Mouse (Mus musculus) adipocyte (in vitro differentiated cells): Measurements from ENCODE around the gene Fam19a1.

ENCODE experiments used
- DNase-seq: peaks from one replicate; pipeline ENCODE4 v3.0.0-alpha.2; 2016; ENCODE audit warnings: low spot score

Fam19a1 gene

DNA sequence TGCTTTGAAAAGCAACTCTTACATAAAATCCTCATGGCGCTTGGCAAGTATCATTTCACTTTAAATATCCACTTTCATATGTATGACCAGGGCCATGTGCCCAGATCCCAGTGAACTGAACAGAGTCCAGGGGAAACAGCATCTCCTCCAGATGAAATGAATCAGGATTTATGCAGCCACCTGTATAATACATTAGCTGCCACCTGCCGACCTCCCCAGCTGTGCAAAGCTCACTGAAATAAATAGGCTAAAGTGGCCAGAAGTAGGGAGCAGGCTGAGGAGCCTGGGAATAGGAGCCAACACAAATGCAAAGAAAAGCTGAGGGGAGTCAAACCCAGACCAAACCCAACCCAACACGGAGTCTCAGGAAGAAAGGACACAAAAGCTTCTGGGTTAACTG lies 324.9 kb downstream of the Fam19a1 start:
- no peak for DNase-seq

DNA sequence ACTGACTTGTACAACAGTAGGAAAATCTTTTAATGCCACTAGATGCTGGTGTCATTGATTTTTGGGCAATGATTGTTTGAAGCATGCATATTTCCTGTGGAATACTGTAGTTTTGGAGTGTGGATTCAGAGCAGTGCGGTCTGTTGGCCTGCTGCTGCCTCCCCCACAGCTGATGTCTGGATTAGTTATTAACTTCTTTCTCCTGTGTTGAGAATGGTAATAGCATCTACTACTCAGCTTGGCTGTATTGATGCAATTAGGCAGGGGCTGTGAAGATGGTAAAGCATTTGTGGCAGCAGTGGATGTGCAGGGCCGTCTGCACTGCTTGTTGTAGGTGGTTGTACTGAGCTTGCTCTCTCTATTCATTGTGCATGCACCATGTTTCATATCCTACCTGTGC lies 326.5 kb downstream of the Fam19a1 start:
- DNase-seq, result no peak

DNA sequence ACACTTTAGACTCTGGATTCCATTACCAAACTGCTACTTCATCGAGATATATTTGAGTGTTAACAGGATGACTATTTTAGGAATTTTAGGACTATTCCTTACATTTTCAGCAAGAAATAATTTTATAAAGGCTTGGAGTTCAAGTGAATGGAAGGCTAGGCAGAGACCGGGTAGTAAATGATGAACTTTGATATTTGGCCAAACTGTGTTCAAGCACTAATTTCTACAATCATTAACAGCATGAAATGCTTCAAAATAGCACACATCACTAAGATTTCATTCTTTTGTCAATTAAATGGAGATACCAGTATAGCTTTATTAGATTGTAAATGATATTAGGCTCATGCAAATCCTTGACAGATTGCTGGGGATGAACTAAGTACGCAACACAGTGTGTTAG lies 329.0 kb downstream of the Fam19a1 start:
- no peak for DNase-seq

DNA sequence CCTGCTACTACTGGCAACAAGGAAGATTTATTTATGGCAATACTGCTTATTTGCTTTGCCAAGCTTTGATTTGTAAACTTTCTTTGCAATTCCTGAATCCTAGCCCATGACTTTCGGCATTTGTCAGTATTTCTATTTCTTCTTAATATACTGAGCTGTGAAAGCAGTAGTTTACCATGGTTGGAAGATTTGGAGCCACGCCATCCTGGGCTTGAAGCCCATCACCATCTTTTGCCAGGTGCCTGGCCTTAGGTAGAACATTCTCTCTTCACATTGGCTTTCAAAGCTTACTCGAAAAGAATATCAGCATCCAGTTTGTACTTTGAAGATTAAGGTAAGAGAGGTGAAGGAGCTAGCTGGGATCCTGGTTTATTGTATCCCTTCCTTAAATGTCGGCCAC lies 334.5 kb downstream of the Fam19a1 start:
- DNase-seq, result no peak

DNA sequence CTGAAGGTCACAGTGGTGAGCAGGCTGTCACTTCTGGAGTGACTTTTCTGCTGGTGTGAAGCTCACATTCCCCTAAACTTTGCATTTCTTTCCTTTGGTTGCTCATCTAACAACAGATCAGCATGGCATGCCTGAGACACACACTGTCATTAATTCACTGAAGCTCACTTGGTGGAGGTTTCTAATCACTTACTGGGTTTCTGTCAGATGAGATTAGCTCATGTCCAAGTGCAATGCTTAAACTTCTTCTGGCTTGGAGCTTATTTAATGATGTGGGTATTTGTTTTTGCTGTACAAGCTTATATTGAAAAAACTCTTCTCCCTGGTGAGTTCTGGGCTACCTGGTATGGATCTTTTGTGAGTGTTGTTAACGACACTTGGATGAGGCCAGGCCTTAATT lies 343.3 kb downstream of the Fam19a1 start:
- no peak for DNase-seq

DNA sequence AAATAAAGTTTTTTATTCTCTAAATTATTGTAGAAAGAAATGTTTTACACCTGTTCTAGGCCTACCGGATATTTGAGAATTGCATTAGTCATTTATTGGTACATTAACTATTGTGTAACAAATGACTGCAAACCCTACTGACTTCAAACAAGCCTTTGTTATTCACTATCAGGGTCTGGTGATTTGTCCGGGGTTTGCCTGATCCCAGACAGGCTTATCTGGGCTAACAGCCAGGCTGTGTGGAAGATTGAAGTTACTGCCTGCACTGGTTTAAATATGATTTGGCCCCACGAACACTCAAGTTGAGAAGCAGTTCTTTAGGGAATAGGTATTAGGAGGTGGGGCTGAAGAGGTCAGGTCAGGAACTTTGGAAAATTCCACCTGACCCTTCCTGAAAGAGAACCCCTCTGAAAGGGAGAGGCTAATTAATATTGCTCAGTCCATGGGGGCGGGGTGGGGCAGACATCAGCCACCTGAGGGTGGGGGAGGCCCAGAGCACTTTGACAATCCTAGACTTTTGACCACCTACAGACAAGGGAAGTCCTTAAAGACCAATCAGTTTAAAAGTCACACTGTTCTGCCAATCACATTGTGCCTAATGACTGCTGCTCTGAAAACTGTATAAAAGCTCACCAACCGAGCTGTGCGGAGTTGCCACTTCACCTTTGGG lies 344.8 kb downstream of the Fam19a1 start:
- no peak for DNase-seq

DNA sequence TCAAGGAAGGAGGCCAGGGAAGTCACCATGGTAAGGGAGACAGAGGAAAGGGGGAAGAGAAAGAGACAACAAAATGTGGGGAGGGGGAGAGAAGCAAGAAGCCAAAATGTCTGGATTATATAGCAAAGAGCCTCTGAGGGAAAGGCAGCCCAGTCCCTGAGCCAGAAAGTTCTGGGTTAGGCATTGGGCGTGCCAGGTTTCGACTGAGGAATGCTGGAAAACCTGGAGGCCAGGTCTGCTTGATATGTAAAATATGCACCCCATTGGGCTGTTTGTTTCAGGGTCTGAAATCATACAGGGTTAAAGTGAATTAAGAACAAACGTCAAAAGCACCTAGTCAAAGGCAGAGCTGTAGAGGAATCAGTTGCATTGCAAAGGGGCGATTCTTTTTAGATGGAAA lies 346.1 kb downstream of the Fam19a1 start:
- no peak for DNase-seq

DNA sequence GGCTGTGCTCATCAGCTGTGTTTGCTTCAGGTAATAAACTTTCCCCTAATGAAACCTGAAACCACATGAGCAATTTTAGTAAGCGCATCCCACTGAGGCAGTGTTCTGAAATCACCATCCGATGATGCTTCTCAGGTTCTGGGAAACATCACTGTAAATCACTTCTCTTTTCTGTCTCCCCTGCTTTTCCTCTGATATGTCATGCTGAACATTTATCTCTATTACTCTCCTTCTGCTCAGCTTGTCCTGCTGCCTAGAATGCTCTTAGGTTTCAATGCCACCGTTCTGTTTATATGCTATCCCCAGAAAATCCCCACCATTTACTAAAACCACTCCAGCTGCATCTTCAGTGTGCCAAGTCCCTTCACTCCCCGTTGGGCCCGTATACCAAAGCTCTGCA lies 386.5 kb downstream of the Fam19a1 start:
- no peak for DNase-seq

DNA sequence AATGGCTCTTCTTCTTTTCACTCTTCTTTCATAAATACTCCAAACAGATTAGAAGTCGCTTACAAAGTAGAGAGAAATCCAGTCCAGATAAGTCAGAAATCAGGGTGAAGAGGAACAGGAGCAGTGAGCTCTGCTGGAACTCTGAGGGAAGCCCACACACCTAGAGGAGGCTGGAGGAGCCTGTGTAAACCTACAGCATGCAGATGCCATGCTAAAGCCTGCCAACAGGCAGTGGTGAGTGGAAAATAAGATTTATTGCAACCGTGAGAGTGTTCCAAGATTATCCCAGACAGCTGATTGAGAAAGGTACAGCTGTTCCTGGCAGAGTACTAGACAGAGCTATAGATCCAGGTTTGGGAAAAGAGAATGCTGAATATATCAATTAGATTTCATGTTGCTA lies 428.6 kb downstream of the Fam19a1 start:
- DNase-seq, result no peak

DNA sequence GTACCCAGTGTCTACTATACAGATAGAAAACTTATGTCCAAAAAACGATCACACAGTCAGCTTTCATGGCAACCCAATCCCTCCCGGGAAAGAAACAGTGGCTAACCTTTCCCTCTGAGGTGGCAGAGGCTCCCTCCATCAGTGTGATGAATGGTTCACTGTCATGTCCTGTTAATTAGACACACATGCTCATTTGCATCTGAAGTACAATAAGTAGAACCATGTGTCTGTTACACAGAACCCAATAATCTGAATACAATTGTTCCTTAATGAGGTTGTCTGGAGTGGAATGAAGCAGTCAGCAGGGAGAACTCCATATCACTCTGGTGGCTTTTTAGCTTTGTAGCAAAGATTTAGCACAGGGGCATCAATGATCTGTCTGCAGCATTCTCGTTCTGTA lies 431.9 kb downstream of the Fam19a1 start:
- no peak for DNase-seq

DNA sequence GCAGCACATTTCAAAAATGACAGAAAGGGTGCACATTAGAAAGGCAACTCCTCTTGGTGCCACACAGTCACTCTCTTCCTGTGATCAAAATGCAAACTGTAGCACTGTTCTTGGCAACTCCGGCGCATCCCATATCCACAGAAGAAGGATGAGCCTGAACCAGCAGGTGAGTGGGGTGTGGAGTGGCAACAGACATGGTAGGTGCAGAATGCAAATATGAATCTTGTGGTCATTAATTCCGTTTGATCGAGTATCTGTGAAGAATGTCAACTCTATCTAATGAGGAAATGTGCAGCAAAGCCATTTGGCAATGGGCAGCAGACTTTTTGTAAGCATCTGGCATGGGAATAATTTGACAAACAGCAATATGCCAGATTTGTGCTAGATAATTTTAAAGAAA lies 437.5 kb downstream of the Fam19a1 start:
- DNase-seq, result no peak

DNA sequence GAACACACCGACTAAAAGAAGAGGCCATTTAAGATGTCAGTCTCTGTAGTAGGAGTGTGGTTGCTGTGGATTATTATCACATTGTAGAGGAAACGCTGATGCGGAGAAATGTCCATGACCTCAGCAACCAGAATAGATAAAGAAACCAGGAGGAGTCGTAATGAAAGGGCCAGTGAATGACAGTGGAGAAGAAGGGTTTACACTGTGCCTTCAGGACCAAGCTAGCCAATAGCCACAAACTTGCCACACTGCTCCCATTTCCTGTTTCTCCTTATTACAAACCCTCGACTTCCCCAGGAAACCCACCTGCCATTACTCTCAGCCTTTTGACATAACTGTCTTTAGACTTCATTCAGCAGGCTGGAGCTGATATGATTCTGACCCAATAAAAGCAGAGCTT lies 465.7 kb downstream of the Fam19a1 start:
- no peak for DNase-seq

DNA sequence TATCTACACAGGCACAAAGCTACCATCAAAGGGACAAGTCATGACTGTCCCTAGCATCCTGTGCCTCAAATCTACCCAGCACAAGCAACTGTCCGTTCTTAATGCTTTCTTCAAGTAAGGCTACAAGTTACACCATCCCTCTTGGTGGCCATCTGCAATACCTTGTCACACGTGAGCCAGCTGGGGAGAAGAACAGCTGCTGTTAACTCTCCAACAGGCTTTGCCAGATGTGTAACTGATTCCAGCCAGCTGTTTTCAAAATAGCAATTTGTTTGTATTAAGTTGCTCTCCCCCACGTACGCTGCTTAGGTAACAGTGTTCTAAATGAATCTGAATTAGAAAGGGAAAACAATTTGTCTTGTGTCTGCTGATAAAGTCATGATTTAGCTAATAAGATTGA lies 467.8 kb downstream of the Fam19a1 start:
- DNase-seq, result no peak

DNA sequence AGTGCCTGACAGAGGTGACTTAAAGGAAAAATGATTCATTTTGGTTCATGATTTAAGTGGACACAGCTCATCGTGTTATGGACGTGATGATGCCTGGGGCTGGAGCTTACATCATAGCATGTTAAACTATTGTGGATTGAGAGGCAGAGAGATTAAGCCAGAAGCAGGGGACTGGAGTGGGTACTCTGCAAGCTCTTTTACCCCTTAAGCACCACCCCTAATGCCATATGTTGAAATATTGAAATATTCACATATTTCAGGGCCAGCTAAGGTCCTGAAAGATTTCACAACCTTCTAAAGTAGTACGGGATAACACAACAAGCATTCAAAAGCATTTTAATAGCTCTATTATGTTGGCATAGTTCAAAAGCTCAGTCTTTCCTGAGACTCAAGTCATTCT lies 468.2 kb downstream of the Fam19a1 start:
- no peak for DNase-seq

DNA sequence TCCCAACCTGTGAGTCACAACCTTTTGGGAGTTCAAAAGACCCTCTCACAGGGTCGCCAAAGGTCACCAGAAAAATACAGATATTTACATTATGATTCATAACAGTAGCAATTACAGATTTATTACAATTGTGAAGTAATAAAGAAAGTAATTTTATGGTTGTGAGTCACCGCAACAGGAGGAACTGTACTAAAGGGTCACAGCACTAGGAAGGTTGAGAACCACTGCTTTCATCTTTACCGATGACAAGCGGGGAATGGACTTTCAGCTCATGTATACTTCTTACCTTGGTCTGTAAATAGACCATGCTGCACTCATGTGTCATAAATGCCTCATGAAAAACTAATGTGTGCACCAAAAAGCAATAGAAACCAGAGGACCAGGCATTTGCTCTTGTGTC lies 474.5 kb downstream of the Fam19a1 start:
- no peak for DNase-seq

DNA sequence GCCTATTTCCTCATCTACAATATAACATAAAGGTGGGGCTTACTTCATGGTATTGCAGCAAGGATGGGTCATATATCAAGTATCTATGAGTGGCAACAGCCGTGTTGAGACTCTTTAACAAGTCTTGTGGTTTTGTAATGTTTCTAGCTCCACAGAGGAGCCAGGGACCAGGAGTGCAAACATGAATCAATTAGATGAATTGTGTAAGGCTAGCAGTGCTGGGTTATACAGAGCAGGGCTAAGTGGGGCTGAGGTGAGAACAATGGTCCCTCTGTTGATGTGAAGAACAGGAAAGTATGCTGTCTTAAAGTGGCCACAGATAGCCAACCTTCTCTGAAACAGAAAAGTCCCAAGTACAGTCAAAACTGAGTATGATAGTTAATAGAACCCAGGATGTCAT lies 480.1 kb downstream of the Fam19a1 start:
- DNase-seq, result no peak

DNA sequence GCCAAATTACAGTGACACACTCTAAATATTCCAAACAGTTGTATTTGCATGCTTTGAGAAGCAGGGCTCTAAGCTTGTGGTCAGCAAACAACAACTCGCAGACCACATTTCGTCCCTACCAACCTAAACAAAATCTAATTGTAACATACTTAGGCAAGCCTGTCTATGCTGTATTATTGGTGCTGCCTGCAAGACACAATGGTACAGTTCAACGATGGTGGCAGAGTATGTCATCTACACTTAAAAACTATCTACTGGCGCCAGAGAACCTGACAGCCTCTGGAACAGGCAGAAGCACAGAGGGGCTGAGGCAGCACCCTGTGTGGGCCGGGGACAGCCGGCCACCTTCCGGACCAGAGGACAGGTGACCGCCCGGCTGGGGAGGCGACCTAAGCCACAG lies 482.2 kb downstream of the Fam19a1 start:
- DNase-seq, result no peak

DNA sequence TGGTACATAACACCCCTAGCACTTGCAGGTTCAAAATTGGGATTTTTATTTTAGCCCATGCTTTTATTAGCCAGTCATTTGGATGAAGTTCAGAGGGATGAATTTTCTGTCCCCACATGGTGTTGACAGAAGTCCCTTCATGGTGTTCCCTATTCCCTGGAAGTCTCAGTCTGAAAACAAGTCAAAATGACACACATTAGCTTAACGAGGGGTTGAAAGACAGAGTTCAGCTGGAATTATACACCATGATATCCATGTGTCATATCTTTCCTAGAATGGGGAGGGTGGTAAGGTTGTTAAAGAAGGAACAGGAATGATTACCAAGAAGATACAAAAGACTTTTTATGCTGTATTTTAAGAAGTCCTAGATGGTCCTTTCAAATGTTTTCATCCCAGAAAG lies 511.2 kb downstream of the Fam19a1 start:
- DNase-seq, result no peak

DNA sequence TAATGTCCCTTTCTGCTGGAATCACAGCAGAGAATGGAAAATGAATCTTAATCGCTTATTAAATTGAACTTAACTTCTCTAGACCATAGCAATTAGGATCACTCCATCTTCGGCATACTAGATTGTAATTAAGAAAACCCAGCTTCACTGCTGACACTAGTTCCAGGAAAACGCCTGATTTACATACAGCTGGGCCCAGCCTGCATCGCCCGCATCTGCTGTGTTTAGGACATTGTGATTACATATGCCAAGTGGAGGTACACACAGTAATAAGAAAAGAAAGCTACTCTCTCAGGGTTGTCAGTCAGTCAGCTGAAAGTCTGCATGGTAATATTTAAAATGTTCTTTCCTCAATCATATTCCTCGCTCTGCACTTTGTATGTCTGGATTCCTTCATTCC lies 518.6 kb downstream of the Fam19a1 start:
- no peak for DNase-seq

DNA sequence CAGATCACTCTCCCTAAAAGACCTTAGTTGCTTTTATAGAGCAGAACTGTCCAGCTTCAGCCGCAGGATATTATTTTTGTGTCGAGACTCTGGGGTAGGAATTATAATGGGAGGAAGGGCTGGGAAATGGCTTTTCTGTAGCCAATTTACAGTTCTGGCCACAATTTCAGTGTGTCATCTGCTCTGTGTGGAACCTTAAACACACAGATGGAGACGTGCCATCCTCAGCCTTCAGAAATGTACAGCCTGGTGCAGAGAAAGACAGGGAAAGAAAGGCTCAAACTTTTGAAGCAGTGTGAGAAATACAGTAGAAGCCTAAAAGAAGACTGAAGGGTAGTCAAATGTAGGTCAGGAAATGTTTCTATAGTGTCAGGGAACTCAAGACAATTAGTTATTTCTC lies 519.3 kb downstream of the Fam19a1 start:
- DNase-seq, result no peak

DNA sequence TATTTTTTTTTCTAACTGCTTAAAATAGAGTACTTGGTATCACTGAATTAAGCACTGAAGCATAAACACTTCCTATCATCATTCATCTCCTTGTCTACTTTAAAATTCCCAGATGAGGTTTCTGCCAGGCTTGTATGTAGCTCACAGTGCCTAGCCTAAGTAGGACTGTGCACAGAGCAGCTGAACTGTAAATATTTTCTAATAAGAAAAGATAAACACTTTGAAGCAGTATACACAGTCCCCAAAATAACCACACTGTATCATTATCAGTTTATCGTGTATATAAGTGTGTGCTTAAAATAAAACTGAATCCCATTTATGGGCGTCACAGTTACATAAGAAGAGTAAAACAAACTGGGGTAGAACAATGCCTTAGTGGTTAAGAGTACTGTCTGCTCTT lies 522.7 kb downstream of the Fam19a1 start:
- no peak for DNase-seq

DNA sequence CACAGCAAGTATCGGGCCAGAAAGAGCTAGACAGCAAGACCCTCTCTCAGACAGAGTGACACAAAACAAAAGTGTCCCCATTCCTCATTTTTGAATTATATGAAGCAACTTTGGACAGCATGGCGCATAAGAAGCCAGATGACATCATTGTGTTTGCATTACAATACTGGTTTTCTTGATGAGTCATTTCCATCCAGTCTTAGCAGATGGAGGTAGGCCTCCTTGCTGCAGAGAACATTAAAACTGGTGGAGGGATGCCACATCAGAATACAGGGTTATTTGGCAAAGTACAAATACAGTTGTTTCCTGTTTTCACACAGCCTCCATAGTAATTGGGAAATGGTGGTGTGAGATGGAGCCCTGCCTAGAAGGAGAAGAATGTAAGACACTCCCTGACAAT lies 535.8 kb downstream of the Fam19a1 start:
- no peak for DNase-seq

DNA sequence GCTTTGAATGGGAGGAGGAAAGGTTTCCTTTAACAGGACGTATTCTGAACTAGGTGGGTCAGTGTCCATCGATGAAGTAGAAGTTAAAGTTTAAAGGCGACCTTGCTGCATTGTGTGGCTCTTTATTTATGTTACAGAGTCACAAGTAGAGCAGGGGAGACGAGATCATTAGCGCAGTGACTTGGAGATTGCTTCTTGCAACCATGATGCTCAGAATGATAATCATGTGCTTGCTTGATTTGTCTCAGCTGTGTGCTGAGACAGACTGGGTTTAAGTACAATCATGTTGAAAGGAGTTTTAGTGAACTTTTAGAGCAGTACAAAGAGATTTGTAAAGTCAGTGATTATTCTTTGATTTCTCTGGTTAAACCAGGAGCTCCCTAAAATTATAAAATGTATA lies 536.3 kb downstream of the Fam19a1 start:
- no peak for DNase-seq

DNA sequence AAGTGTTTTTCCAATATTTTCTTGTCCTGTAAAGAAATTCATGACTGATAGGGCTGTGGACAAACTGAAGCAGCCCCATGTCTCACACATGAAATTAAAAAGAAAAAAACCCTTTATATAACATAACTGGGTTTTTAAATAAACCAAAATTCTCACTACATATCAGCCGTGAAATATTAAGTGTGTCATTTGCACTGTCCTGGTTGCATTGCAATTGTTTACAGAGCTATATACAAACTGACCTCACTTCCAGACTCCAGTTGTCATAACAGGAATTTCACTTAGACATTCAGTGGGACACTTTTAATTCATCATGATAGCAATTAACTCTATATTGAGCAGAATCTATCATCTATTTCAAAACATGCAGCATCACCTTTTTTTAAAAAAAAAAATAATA lies 553.4 kb downstream of the Fam19a1 start:
- DNase-seq, result no peak

DNA sequence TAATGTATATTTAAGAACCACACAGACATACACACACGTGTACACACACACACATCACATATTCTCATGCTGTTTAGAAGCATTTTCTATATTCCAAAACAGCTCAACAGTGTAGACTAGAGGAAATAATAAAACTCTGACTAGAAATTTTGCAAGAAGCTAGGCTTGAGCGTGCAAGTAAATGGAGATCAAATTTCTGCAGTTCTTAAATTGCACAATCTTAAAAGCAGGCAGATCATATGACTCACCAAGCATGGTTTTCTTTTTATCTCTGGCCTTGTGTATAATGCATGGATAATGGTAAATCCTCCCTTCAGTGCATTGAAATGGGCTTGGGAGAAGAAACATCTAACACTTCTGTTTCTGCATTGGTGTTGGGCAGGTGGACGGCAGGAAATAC lies 564.9 kb downstream of the Fam19a1 start:
- no peak for DNase-seq
